Mouse (Mus musculus): ENCODE data around the gene Trim46. TPM values are rescaled to one million over a fixed set of nuclear protein-coding genes. Genes with fewer than 3 reads are reported as not detected.

Gene Trim46
- polyA plus RNA-seq (2021; fragmentation: Nextera tagmentation) = 20.0 and 21.4 TPM in 2 replicates
- long read RNA-seq, experiment 1, transcript Trim46-201 (10 exons, 3,122 nt) = major isoform, 7 of 43 reads
- long read RNA-seq, experiment 1, partial matches to known transcripts = 16 of 43 reads
- long read RNA-seq, experiment 1, other reads (novel, unspliced or antisense) = 17 of 43 reads
- long read RNA-seq, experiment 2, transcript Trim46-206 (11 exons, 2,444 nt) = minor isoform, 6 of 169 reads
- long read RNA-seq, experiment 2, transcript Trim46-201 (10 exons, 3,122 nt) = major isoform, 44 of 169 reads
- long read RNA-seq, experiment 2, transcript Trim46-203 (10 exons, 3,252 nt) = minor isoform, 8 of 169 reads
- long read RNA-seq, experiment 2, partial matches to known transcripts = 36 of 169 reads
- long read RNA-seq, experiment 2, other reads (novel, unspliced or antisense) = 75 of 169 reads

DNA sequence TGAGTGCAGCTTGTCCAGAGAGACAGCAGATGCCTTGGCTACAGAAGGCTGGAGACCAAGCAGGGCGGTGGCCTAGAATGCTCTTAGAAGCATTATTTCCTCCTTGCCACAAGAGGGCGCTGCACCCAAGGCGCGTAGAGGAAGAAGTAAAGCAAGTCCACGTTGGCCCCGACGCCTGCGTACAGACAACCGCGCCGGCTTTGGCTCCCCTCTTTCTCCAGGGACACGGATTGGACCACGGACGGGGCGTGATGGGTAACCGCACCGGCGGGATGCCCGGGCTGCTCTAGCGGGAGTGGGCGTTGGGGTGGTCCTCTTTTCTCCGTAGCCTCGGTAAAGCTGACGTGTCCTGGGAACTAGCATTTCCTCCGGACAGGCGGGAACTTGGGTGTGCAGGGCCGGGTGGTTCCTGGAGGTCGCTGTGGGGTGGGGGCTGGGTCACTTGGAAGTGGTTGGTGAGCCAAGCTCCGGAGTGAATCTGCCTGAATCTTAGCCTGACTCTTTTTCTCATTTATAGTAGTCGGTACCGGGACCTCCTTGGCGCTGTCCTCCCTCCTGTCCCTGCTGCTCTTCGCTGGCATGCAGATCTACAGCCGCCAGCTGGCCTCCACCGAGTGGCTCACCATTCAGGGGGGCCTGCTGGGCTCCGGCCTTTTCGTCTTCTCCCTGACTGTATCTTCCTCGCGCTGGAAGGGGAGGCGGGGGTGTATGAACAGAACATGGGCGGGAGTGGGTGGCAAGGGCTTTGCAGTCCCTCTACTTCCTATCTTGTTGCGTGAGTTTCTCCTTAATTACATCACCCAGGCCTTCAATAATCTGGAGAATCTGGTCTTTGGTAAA is at the start of gene Trim46:
Gene Trim46, minus strand, starts transcription at position 49 of the 840 bp plus-strand sequence.

DNA sequence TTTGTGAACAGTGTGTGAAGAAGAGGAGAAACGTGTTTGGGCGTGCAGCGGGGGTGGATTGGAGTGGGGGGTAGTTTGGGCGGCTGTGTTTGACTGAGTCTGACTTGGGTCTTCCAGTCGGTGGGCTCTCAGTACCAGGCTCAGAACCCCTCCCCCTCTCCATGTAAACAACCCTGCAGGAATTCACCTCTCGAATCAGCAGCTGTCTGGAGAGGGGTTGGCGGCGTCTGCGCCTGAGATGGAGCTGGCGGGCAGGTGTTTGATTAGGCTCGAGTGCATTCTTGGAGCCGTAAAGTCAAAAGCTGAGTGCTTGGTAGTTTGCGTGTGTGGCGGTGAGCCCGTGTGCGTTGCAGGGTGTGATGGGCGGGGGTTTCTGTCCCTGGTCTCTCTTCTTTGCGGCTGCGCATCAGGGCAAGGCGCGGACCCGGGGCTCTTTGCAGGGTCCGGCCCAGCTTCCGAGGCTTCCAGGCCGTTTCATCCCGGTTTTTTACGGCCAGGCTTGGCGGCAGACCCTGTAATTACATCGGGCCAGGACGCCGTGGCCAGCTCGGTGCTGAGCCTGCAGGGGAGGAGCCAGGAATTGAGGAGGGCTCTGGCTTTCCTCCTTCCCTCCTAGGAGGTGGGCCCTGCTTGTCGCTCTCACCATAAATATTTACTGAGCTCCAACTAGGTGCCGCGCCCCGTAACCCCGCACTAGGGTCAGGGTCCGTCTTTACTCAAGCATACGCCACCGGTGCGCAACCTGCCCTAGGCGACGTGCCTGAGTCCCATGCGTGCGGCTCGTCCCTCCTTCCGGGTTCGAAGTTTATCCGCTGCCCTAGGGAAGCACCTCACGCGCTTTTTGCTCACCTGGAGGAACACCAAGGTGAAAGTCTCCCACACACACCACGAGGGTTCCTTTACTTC is 34.8 kb upstream of the Trim46 start, which contains the start of gene Efna1:
Gene Efna1, minus strand, starts transcription at position 537 of the 906 bp plus-strand sequence.

DNA sequence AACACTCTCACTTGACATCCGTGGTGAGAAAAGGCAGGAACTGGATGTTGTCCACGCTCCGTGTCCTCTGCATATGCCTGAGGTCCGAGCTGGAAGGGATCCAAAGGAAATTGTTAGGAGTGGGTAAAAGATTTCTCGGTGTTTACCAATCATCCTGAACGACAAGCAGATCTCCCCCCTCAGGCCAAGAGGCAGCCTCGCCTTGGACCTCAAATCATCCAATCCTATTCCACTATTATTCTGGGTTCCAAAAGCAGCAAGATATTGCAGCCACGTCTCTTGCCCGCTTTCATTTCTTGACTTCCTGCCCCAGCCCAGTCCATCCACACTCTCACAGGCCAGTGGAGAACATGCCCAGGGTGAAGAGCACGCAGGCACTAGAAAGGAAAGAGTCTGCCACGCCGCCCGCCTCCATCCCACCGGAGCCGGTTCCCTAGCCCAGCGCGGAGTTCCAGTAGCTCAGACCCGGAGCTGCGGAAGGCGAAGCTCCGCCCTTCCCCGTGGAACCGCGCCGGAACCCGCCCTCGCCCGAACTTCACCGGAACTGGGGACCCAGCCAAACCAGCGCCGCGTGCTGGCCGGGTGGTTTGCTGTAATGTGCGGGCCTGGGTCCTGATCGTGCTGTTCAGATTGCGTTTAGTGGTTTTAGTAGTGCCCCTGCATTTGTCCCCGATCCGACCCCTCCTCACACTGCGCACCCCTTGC is 24.1 kb upstream of the Trim46 start, which contains the start of gene Slc50a1:
Gene Slc50a1, minus strand, starts transcription at position 520 of the 705 bp plus-strand sequence.

DNA sequence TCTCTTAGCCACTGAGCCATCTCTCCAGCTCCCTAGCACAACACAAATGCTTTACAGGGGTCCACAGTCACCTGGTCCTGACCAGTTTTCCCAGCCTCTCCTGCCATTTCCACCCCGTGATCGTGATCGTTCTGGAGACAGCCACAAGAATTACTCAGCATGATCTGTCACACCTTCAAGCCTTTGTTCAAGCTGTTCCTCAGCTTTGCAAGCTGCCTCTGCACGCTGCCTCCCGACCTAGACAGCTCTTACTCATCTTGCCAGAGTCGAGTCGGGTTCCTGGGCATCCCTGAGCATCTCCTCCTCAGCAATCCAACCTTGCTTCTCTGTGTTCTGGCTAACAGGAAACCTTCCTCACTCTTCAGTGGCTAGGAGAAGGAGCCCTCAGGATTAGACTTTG is 13.0 kb upstream of the Trim46 start, which contains the start of gene Dpm3:
Gene Dpm3, plus strand, starts transcription at position 283 of the 400 bp plus-strand sequence.

DNA sequence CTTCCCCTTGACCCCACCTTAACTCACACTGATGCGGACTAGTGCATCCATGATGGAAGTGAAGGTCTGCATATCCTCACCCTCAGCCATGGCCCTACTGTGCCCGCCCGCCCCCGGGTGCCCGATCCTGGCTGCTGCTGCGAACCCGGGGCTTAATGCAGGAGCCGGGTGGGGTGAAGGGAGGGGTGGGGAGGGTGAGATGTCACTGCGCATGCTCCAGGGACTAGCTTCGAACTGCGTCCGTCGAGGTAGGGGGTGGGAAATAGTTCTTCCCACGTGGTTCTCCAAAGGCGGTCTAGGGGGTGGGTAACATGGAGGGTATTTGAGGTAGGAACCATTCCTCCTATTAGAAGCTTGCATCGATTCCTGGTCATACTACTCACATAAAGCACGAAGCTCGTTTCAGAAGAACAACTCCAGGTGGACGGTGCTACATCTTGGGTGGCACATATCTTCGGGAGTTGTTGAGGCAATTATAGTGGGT is 379 bp downstream of the Trim46 start, which contains the start of gene Krtcap2:
Gene Krtcap2, plus strand, starts transcription at position 279 of the 484 bp plus-strand sequence.

DNA sequence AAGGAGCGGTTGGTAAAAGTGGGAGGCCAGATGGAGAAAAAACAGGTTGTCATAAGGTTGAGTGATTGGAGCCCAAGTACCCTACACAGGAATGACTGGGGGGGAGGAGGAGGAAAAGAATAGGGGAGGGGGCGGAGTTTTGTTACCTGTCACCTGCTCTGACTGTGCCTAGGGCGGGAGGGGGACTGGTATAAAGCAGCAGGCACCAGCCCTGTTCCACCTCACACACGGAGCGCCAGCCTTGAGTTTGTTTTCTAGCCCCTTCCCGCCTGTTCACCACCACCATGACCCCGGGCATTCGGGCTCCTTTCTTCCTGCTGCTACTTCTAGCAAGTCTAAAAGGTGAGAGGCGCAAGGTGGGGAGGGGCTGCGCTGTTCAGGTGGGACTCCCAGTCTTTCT is 17.3 kb downstream of the Trim46 start, which contains the start of gene Muc1:
Gene Muc1, plus strand, starts transcription at position 222 of the 400 bp plus-strand sequence.

DNA sequence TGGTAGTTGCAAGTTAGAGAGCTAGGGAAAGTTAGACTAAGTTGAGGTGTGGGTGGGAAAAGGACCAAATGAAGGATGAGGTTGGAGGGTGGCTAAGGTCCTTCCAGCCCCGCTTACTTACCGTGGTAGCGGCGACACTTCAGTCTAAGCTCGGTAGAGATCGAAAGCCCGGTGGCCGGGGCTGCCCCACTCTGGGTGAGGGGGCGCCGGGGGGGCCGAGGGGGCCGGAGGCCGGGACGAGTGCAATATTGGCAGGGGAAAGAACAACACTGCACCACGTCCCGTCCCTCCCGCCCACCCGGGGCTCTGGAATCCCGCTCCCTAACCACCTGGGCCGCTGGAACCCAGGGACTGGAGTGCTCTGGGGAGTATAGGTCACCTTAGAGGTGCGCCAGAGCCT is 19.2 kb downstream of the Trim46 start, which contains the start of gene Mtx1:
Gene Mtx1, minus strand, starts transcription at position 189 of the 400 bp plus-strand sequence.

DNA sequence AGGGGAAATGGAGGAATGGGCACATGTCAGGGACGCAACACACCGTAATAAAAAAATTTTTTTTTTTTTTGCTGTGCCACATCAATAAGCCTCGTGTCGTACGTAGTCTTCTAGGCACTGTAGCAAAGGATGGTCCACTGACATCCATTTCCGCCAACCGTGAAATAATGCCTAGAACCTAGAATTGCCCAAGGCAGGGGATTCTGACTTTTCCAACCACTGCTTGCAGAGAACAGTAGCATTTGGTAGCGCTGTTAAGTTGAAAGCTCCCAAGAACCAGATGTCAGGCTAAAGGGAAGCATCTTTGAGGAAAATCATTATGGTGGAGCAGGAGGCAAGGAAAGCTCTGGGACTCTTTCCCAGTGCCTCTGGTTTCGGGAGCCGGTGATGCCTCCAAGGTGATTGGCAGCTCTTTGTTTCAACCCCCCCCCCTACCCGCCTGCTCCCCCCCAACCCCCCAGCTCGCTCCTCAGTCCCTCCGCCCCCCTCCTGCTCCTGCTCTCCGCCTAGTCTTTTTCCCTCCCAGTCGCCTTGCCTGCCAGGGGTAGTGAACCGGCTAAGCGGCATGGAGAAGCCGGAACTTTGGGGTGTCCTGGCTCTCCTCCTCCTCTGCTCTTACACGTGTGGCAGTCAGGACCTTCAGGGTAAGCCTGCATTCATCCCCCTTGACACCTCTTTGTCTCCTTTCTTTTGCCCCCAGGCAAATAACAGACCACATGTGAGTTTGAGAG is 31.3 kb downstream of the Trim46 start, which contains the start of gene Thbs3:
Gene Thbs3, plus strand, starts transcription at position 500 of the 731 bp plus-strand sequence.

DNA sequence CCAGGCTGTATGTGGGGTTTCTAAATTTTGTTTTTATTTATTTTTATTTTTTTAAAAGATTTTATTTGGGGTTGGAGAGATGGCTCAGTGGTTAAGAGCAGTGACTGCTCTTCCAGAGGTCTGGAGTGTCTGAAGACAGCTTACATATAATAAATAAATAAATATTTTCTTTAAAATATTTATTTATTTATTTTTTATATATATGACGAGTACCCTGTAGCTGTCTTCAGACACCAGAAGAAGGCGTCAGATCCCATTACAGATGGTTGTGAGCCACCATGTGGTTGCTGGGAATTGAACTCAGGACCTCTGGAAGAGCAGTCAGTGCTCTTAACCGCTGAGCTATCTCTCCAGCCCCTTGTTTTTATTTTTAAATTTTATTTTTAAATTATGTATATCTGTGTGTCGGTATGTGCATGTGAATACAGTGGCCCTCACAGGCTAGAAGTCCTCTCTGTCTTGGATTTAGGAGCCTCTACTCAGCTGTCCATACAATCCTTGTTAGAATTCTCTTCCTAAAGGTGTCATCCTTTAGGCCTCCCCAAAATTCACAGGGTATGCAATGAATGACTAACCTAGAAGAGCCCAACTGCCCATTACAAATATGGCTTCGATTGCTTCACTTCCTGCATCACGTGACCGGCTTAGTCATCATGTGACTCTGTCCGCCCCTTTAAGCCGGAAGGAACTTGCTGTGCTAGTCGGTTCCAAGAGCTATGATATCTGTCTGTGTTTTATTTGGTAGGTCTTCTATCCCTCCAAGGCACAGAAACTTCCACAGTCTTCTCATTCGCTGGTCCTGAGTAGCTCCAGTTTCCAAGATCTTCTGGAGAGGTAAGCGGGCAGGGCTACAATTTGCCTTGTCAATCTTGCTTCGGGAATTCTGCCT is 43.6 kb downstream of the Trim46 start, which contains the start of gene Gba:
Gene Gba, plus strand, starts transcription at position 676 of the 889 bp plus-strand sequence.

Small RNA genes lying within 50 kb of the gene (microRNA-seq; reads per million reads assigned to microRNA genes)
- gene Mir92b = 8,824 reads per million, percentile 95 among the genes with 10 or more reads in this experiment

Other genes with a start within 250 kb of the Trim46 start
- gene Rusc1, start 153.0 kb downstream of the Trim46 start, polyA plus RNA-seq (2021; fragmentation: Nextera tagmentation) = 40.8 and 48.7 TPM in 2 replicates
- gene Gm43738, start 145.2 kb downstream of the Trim46 start, polyA plus RNA-seq (2021; fragmentation: Nextera tagmentation) = not detected in 2 replicates
- 183 TPM in 2 replicates for gene Fdps, start 144.3 kb downstream of the Trim46 start, polyA plus RNA-seq (2021; fragmentation: Nextera tagmentation)
- 0.20 TPM in 1 of 2 replicates, not detected in the other for gene Pklr, start 110.2 kb downstream of the Trim46 start, polyA plus RNA-seq (2021; fragmentation: Nextera tagmentation)
- gene Hcn3, start 86.1 kb downstream of the Trim46 start, polyA plus RNA-seq (2021; fragmentation: Nextera tagmentation) = 1.9 and 2.1 TPM in 2 replicates
- gene Clk2, start 81.5 kb downstream of the Trim46 start, polyA plus RNA-seq (2021; fragmentation: Nextera tagmentation) = 2.3 and 2.6 TPM in 2 replicates
- 79.6 and 80.4 TPM in 2 replicates for gene Scamp3, start 68.8 kb downstream of the Trim46 start, polyA plus RNA-seq (2021; fragmentation: Nextera tagmentation)
- gene Fam189b, start 63.2 kb downstream of the Trim46 start, polyA plus RNA-seq (2021; fragmentation: Nextera tagmentation) = 7.2 and 8.7 TPM in 2 replicates
- gene Gba, start 43.4 kb downstream of the Trim46 start, polyA plus RNA-seq (2021; fragmentation: Nextera tagmentation) = 24.0 and 25.6 TPM in 2 replicates
- 10.7 and 16.8 TPM in 2 replicates for gene Thbs3, start 31.1 kb downstream of the Trim46 start, polyA plus RNA-seq (2021; fragmentation: Nextera tagmentation)
- 125 and 128 TPM in 2 replicates for gene Mtx1, start 19.2 kb downstream of the Trim46 start, polyA plus RNA-seq (2021; fragmentation: Nextera tagmentation)
- gene Muc1, start 17.3 kb downstream of the Trim46 start, polyA plus RNA-seq (2021; fragmentation: Nextera tagmentation) = not detected in 2 replicates
- 237 and 255 TPM in 2 replicates for gene Krtcap2, start 343 bp downstream of the Trim46 start, polyA plus RNA-seq (2021; fragmentation: Nextera tagmentation)
- gene Dpm3, start 13.0 kb upstream of the Trim46 start, polyA plus RNA-seq (2021; fragmentation: Nextera tagmentation) = 320 and 365 TPM in 2 replicates
- 56.9 and 59.5 TPM in 2 replicates for gene Slc50a1, start 24.3 kb upstream of the Trim46 start, polyA plus RNA-seq (2021; fragmentation: Nextera tagmentation)
- 11.3 and 12.4 TPM in 2 replicates for gene Efna1, start 34.8 kb upstream of the Trim46 start, polyA plus RNA-seq (2021; fragmentation: Nextera tagmentation)
- gene Efna3, start 76.7 kb upstream of the Trim46 start, polyA plus RNA-seq (2021; fragmentation: Nextera tagmentation) = 11.0 and 12.5 TPM in 2 replicates
- gene Efna4, start 91.7 kb upstream of the Trim46 start, polyA plus RNA-seq (2021; fragmentation: Nextera tagmentation) = 0.39 and 0.40 TPM in 2 replicates
- gene Adam15, start 103.7 kb upstream of the Trim46 start, polyA plus RNA-seq (2021; fragmentation: Nextera tagmentation) = 26.6 and 28.2 TPM in 2 replicates
- gene Dcst2, start 115.7 kb upstream of the Trim46 start, polyA plus RNA-seq (2021; fragmentation: Nextera tagmentation) = not detected in 2 replicates
- gene Dcst1, start 118.9 kb upstream of the Trim46 start, polyA plus RNA-seq (2021; fragmentation: Nextera tagmentation) = 1.4 TPM in 2 replicates
- gene Zbtb7b, start 148.5 kb upstream of the Trim46 start, polyA plus RNA-seq (2021; fragmentation: Nextera tagmentation) = 0.23 and 0.59 TPM in 2 replicates
- not detected in 2 replicates for gene Lenep, start 156.5 kb upstream of the Trim46 start, polyA plus RNA-seq (2021; fragmentation: Nextera tagmentation)
- gene Flad1, start 165.6 kb upstream of the Trim46 start, polyA plus RNA-seq (2021; fragmentation: Nextera tagmentation) = 27.2 and 28.1 TPM in 2 replicates
- gene Cks1b, start 172.1 kb upstream of the Trim46 start, polyA plus RNA-seq (2021; fragmentation: Nextera tagmentation) = 10.2 and 10.3 TPM in 2 replicates
- gene Shc1, start 172.1 kb upstream of the Trim46 start, polyA plus RNA-seq (2021; fragmentation: Nextera tagmentation) = 2.7 and 3.0 TPM in 2 replicates
- 5.8 and 6.2 TPM in 2 replicates for gene Pygo2, start 183.9 kb upstream of the Trim46 start, polyA plus RNA-seq (2021; fragmentation: Nextera tagmentation)
- 20.1 and 28.3 TPM in 2 replicates for gene Pbxip1, start 190.4 kb upstream of the Trim46 start, polyA plus RNA-seq (2021; fragmentation: Nextera tagmentation)
- 64.1 and 68.4 TPM in 2 replicates for gene Pmvk, start 208.2 kb upstream of the Trim46 start, polyA plus RNA-seq (2021; fragmentation: Nextera tagmentation)

Measured in layer of hippocampus, adult 6 months (tissue).